13 mouse cellular contexts compared by ENCODE assay signal in the genomic region with DNA sequence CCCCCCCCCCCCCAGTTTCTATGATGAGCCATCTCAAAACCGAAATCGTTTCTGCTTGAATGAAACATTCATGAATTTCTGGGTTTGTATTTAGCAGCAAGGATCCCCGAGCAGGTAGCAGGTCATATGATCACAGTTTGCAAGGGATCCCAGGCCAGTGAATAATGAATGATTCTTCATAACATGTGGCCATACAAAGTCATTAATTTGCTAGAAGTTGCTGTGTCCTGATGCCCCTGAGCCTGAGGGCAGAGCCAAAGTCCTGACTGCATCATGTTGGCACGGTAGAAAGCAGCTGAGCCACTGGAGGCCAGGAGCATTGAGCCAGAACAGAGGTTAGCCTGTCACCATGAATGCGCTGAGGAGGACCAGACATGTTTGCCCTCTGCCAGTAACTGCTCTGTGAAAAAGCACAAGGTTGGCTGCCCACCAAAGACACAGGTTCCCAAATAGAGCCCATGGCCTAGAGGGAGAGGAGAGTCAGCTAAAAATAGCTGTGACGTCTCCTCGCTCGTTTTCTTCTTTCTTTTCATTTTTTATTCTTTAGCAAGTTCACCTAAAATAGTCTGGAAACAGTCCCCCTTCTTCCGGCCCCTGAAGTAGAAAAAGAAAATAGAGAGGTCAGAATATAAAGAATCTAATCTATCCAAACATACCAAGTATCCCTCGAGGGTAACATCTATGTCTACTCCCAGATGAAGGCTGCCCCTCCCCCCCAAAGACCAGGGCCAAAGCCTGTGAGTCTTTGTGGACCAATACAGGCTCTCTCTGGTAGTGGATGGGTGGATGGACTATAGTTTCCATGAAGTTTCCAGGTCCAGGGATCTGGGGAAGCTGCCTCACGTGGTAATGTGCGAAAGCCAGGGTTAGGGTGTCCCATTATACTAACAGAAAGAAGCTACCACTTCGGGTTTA. TPM values are rescaled to one million over a fixed set of nuclear protein-coding genes. Genes with fewer than 3 reads are reported as not detected.
A peak's percentile ranks its signal among the peaks of the same experiment; 100 is the strongest.
DNase-seq lines count a peak whose midpoint lies in the region; ATAC-seq lines count a peak whose summit lies in the region.
"Had no signal": no experiment of that assay in that cellular context is flagged by ENCODE, and none has a peak within 500 bp of the region (broad histone marks: within the 10 kb centered on the region; RNA-seq: fewer than 3 reads in every experiment).

No protein-coding gene starts in this region.

- H3K4me1 ChIP-seq in limb, embryonic 10.5 days, result no peaks in the 10 kb centered on the region

- no peaks in the 10 kb centered on the region for H3K36me3 ChIP-seq in limb, embryonic 10.5 days
- H3K36me3 ChIP-seq: hindbrain, embryonic 10.5 days had no signal

- no peak overlapping the region for H3K27ac ChIP-seq in limb, embryonic 10.5 days
- H3K27ac ChIP-seq: hindbrain, embryonic 10.5 days had no signal

- 87% methylated on average over 13 of the region's 13 CpGs for WGBS in limb, embryonic 10.5 days

- ATAC-seq in frontal cortex, adult (ENCODE audit: low TSS enrichment), result no peak

- no peak overlapping the region for H3K4me3 ChIP-seq in limb, embryonic 10.5 days
- H3K4me3 ChIP-seq: hindbrain, embryonic 10.5 days; myocyte had no signal

- no peaks in the 10 kb centered on the region for H3K9me3 ChIP-seq in limb, embryonic 10.5 days (replicated peaks)
- H3K9me3 ChIP-seq: hindbrain, embryonic 10.5 days had no signal

- DNase-seq in cerebellum, adult 11-12 months, result peak; percentile 50
- no peak for DNase-seq in cerebellum, adult 11 months
- peak; percentile 40 for DNase-seq in A20 (ENCODE audit: low read depth, low spot score)
- peak; percentile 37 to 39 for DNase-seq in cerebellum, postnatal 36 days
- peak; percentile 59 to 79 for DNase-seq in heart, postnatal 14 days
- DNase-seq in limb, embryonic 10.5 days (ENCODE audit: low spot score), result no peak
- DNase-seq in lung, postnatal 4 days, result no peak
- DNase-seq: lung, embryonic 14.5 days; right cerebral cortex, adult 18-20 months; thymus, adult 18-20 months had no signal

- H3K27me3 ChIP-seq in limb, embryonic 10.5 days (ENCODE audit: low read depth, poor library complexity, severe bottlenecking), result no peaks in the 10 kb centered on the region

- intact Hi-C loops in heart, postnatal 14 days (cut with DNase I), result no loop called here

RNA-seq across cellular contexts. Expression of a gene that starts 42.1 kb away (rescaled TPM):
- total RNA-seq in heart, postnatal 14 days (2021), result under 1 TPM; 0.57 to 0.83 TPM
- 0.16 and 0.29 TPM in 2 replicates for polyA plus RNA-seq in limb, embryonic 10.5 days (2016; fragmentation: Nextera tagmentation; extraction: Ambion mirVana)

Comparison
In these comparisons a context has a peak if more than half of its experiments do, and no peak if none do; other contexts are left out.
1. DNase-seq: peak in cerebellum, adult 11-12 months (single experiment), A20 (single experiment), cerebellum, postnatal 36 days (2 of 2) and heart, postnatal 14 days (2 of 2); none in cerebellum, adult 11 months (single experiment), limb, embryonic 10.5 days (single experiment) and lung, postnatal 4 days (0 of 2).